Mouse (Mus musculus): ENCODE data around the gene Olfr1242. TPM values are rescaled to one million over a fixed set of nuclear protein-coding genes. Genes with fewer than 3 reads are reported as not detected.

Gene Olfr1242
- not detected in 2 replicates for polyA plus RNA-seq (2012; ENCODE audit: low replicate concordance)

DNA sequence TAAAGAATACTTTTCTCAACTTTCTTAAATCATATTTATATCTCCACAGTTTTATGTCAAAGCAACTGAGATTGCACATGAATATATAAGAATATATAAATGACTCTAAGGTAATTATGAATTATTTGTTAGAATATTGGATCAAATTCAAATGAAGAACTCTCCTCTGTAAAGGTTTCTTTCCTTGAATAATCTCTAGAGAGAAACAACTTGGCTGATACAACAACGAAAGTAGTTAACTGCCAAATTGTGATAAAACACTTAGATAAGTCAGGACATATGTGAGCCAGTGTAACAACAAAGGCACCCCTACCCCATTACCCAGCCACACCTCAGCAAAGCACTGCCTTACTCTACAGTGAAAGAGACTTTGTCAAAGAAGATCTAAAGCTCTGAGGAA, at the start of gene Olfr1242:
Gene Olfr1242 (minus strand): TSS at position 101 of the 400 bp plus-strand sequence.

GRCm38 (mm10) chr2:89531387-89531786, 33.3 kb upstream of the Olfr1242 start, which contains the start of gene Olfr1243:
Olfr1243 (minus strand) TSS chr2:89531487.

GRCm38 (mm10) chr2:89487026-89487425, 11.1 kb downstream of the Olfr1242 start, which contains the start of gene Olfr1241:
Olfr1241 (minus strand) TSS chr2:89487126.

DNA sequence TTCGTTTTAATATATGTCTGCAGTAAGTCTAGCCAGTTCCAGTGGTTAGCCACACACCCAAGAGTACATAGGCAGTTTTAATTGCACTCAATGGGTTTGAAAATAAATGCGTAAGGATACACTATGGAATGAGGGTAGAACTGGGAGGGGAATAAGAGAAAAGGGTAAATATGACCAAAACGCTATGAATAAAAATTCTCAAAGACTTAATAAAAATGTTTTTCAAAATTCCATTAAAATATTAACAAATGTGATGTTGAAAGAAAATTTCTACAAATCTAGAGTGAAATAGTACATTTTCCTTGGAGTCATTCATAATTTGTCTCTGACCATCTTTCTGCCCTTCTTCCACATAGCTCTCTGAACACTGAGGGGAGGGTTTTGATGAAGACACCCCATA, 55.2 kb downstream of the Olfr1242 start, which contains the start of gene Olfr1240:
Gene Olfr1240 (minus strand): TSS at position 101 of the 400 bp plus-strand sequence.

Other genes starting within 250 kb of the Olfr1242 start
- not detected in 2 replicates for gene Olfr1228, start 244.3 kb downstream of the Olfr1242 start, polyA plus RNA-seq (2012; ENCODE audit: low replicate concordance)
- not detected in 2 replicates for gene Olfr1229, start 210.3 kb downstream of the Olfr1242 start, polyA plus RNA-seq (2012; ENCODE audit: low replicate concordance)
- gene Olfr1230, start 201.1 kb downstream of the Olfr1242 start, polyA plus RNA-seq (2012; ENCODE audit: low replicate concordance) = not detected in 2 replicates
- 0.39 TPM in 1 of 2 replicates, not detected in the other for gene Olfr1231, start 191.3 kb downstream of the Olfr1242 start, polyA plus RNA-seq (2012; ENCODE audit: low replicate concordance)
- gene Olfr1232, start 168.7 kb downstream of the Olfr1242 start, polyA plus RNA-seq (2012; ENCODE audit: low replicate concordance) = not detected in 2 replicates
- gene Olfr1233, start 155.9 kb downstream of the Olfr1242 start, polyA plus RNA-seq (2012; ENCODE audit: low replicate concordance) = not detected in 2 replicates
- gene Olfr1234, start 133.5 kb downstream of the Olfr1242 start, polyA plus RNA-seq (2012; ENCODE audit: low replicate concordance) = not detected in 2 replicates
- gene Olfr1238, start 88.7 kb downstream of the Olfr1242 start, polyA plus RNA-seq (2012; ENCODE audit: low replicate concordance) = not detected in 2 replicates
- gene Olfr1239, start 77.9 kb downstream of the Olfr1242 start, polyA plus RNA-seq (2012; ENCODE audit: low replicate concordance) = not detected in 2 replicates
- not detected in 2 replicates for gene Olfr1240, start 55.3 kb downstream of the Olfr1242 start, polyA plus RNA-seq (2012; ENCODE audit: low replicate concordance)
- not detected in 2 replicates for gene Olfr1241, start 11.2 kb downstream of the Olfr1242 start, polyA plus RNA-seq (2012; ENCODE audit: low replicate concordance)
- not detected in 2 replicates for gene Olfr1243, start 33.2 kb upstream of the Olfr1242 start, polyA plus RNA-seq (2012; ENCODE audit: low replicate concordance)
- not detected in 2 replicates for gene Olfr1245, start 80.1 kb upstream of the Olfr1242 start, polyA plus RNA-seq (2012; ENCODE audit: low replicate concordance)
- gene Olfr1246, start 94.8 kb upstream of the Olfr1242 start, polyA plus RNA-seq (2012; ENCODE audit: low replicate concordance) = not detected in 2 replicates
- not detected in 2 replicates for gene Olfr1247, start 115.8 kb upstream of the Olfr1242 start, polyA plus RNA-seq (2012; ENCODE audit: low replicate concordance)
- gene Olfr1248, start 119.9 kb upstream of the Olfr1242 start, polyA plus RNA-seq (2012; ENCODE audit: low replicate concordance) = not detected in 2 replicates
- not detected in 2 replicates for gene Olfr1249, start 136.6 kb upstream of the Olfr1242 start, polyA plus RNA-seq (2012; ENCODE audit: low replicate concordance)
- not detected in 2 replicates for gene Olfr1250, start 163.1 kb upstream of the Olfr1242 start, polyA plus RNA-seq (2012; ENCODE audit: low replicate concordance)
- gene Olfr1251, start 173.6 kb upstream of the Olfr1242 start, polyA plus RNA-seq (2012; ENCODE audit: low replicate concordance) = not detected in 2 replicates
- not detected in 2 replicates for gene Olfr1252, start 226.7 kb upstream of the Olfr1242 start, polyA plus RNA-seq (2012; ENCODE audit: low replicate concordance)

Data from leukemia stem cell, adult 10-12 weeks (primary cell).